Mouse (Mus musculus): ENCODE measurements around the gene 2310009B15Rik. TPM values are rescaled to one million over a fixed set of nuclear protein-coding genes. Genes with fewer than 3 reads are reported as not detected.

2310009B15Rik gene
- polyA plus RNA-seq, 1 experiment = 8.6 TPM

- no peak overlapping the region for H3K27ac ChIP-seq (ENCODE audit: insufficient read depth, low read length)
- H3K27me3 ChIP-seq (ENCODE audit: control insufficient read depth, insufficient read depth, low read length, poor library complexity, severe bottlenecking) = 0 out of 2 replicates have a peak, but pooled peaks cover 1% of the 10 kb centered on the region
- H3K4me3 ChIP-seq (ENCODE audit: low read depth, low read length) = no peak overlapping the region
- no peaks in the 10 kb centered on the region for H3K4me1 ChIP-seq (ENCODE audit: control insufficient read depth, insufficient read depth, low read length)
- TF ChIP-seq POLR2A (IDR thresholded peaks at IDR 0.05; ENCODE audit: insufficient read depth, low read length) = no peak
- TF ChIP-seq CTCF (IDR thresholded peaks at IDR 0.05; ENCODE audit: low read depth, low read length) = no peak
- TF ChIP-seq EP300 (IDR thresholded peaks at IDR 0.05; ENCODE audit: insufficient read depth, low read depth, low read length) = no peak
- H3K9ac ChIP-seq (ENCODE audit: low read depth, poor library complexity, severe bottlenecking) = no peak overlapping the region
- no peaks in the 10 kb centered on the region for H3K36me3 ChIP-seq (ENCODE audit: control insufficient read depth, insufficient read depth, low read length, poor library complexity, severe bottlenecking)
- 0 out of 2 replicates have a peak, but pooled peaks cover 2% of the 10 kb centered on the region for H3K9me3 ChIP-seq (replicated peaks; ENCODE audit: control insufficient read depth, insufficient read depth, low read length, poor library complexity, severe bottlenecking)
These were observed 39.4 kb upstream of the 2310009B15Rik start for GRCm38 (mm10) chr1:138896088-138896487.

GRCm38 (mm10) chr1:138877470-138878254 lies 21.0 kb upstream of the 2310009B15Rik start:
- Histone ChIP-seq H3K9ac (ENCODE audit: low read depth, poor library complexity, severe bottlenecking) (no peak overlapping the region), H3K27me3 (ENCODE audit: control insufficient read depth, insufficient read depth, low read length, poor library complexity, severe bottlenecking) (no peaks in the 10 kb centered on the region), H3K36me3 (ENCODE audit: control insufficient read depth, insufficient read depth, low read length, poor library complexity, severe bottlenecking) (no peaks in the 10 kb centered on the region), H3K9me3 (replicated peaks; ENCODE audit: control insufficient read depth, insufficient read depth, low read length, poor library complexity, severe bottlenecking) (peaks cover 8% of the 10 kb centered on the region; the same call in 1 of the 2 replicates), H3K4me3 (ENCODE audit: low read depth, low read length) (no peak overlapping the region), H3K27ac (ENCODE audit: insufficient read depth, low read length) (no peak overlapping the region), H3K4me1 (ENCODE audit: control insufficient read depth, insufficient read depth, low read length) (no peaks in the 10 kb centered on the region)
- TF ChIP-seq EP300 (IDR thresholded peaks at IDR 0.05; ENCODE audit: insufficient read depth, low read depth, low read length) (no peak), POLR2A (IDR thresholded peaks at IDR 0.05; ENCODE audit: insufficient read depth, low read length) (no peak), CTCF (IDR thresholded peaks at IDR 0.05; ENCODE audit: low read depth, low read length) (no peak)

GRCm38 (mm10) chr1:138876371-138877045 lies 19.9 kb upstream of the 2310009B15Rik start:
- TF ChIP-seq POLR2A (IDR thresholded peaks at IDR 0.05; ENCODE audit: insufficient read depth, low read length) (no peak), EP300 (IDR thresholded peaks at IDR 0.05; ENCODE audit: insufficient read depth, low read depth, low read length) (no peak), CTCF (IDR thresholded peaks at IDR 0.05; ENCODE audit: low read depth, low read length) (no peak)
- Histone ChIP-seq H3K9me3 (replicated peaks; ENCODE audit: control insufficient read depth, insufficient read depth, low read length, poor library complexity, severe bottlenecking) (peaks cover 8% of the 10 kb centered on the region; the same call in 1 of the 2 replicates), H3K27ac (ENCODE audit: insufficient read depth, low read length) (no peak overlapping the region), H3K4me1 (ENCODE audit: control insufficient read depth, insufficient read depth, low read length) (no peaks in the 10 kb centered on the region), H3K27me3 (ENCODE audit: control insufficient read depth, insufficient read depth, low read length, poor library complexity, severe bottlenecking) (no peaks in the 10 kb centered on the region), H3K9ac (ENCODE audit: low read depth, poor library complexity, severe bottlenecking) (no peak overlapping the region), H3K36me3 (ENCODE audit: control insufficient read depth, insufficient read depth, low read length, poor library complexity, severe bottlenecking) (no peaks in the 10 kb centered on the region), H3K4me3 (ENCODE audit: low read depth, low read length) (no peak overlapping the region; the same call in 1 of the 2 replicates)

- Histone ChIP-seq H3K9me3 (replicated peaks; ENCODE audit: control insufficient read depth, insufficient read depth, low read length, poor library complexity, severe bottlenecking) (no peaks in the 10 kb centered on the region), H3K27ac (ENCODE audit: insufficient read depth, low read length) (no peak overlapping the region), H3K4me3 (ENCODE audit: low read depth, low read length) (no peak overlapping the region), H3K27me3 (ENCODE audit: control insufficient read depth, insufficient read depth, low read length, poor library complexity, severe bottlenecking) (peaks cover 20% of the 10 kb centered on the region), H3K36me3 (ENCODE audit: control insufficient read depth, insufficient read depth, low read length, poor library complexity, severe bottlenecking) (no peaks in the 10 kb centered on the region), H3K9ac (ENCODE audit: low read depth, poor library complexity, severe bottlenecking) (no peak overlapping the region), H3K4me1 (ENCODE audit: control insufficient read depth, insufficient read depth, low read length) (no peaks in the 10 kb centered on the region)
- TF ChIP-seq POLR2A (IDR thresholded peaks at IDR 0.05; ENCODE audit: insufficient read depth, low read length) (no peak), CTCF (IDR thresholded peaks at IDR 0.05; ENCODE audit: low read depth, low read length) (no peak), EP300 (IDR thresholded peaks at IDR 0.05; ENCODE audit: insufficient read depth, low read depth, low read length) (no peak)
These were observed 5.8 kb downstream of the 2310009B15Rik start for GRCm38 (mm10) chr1:138850823-138851222.

- no peak overlapping the region for H3K4me3 ChIP-seq (ENCODE audit: low read depth, low read length)
- H3K36me3 ChIP-seq (ENCODE audit: control insufficient read depth, insufficient read depth, low read length, poor library complexity, severe bottlenecking) = no peaks in the 10 kb centered on the region
- H3K27ac ChIP-seq (ENCODE audit: insufficient read depth, low read length) = no peak overlapping the region
- TF ChIP-seq POLR2A (IDR thresholded peaks at IDR 0.05; ENCODE audit: insufficient read depth, low read length) (no peak), EP300 (IDR thresholded peaks at IDR 0.05; ENCODE audit: insufficient read depth, low read depth, low read length) (no peak), CTCF (IDR thresholded peaks at IDR 0.05; ENCODE audit: low read depth, low read length) (no peak)
- H3K9ac ChIP-seq (ENCODE audit: low read depth, poor library complexity, severe bottlenecking) = no peak overlapping the region
- no peaks in the 10 kb centered on the region for H3K9me3 ChIP-seq (replicated peaks; ENCODE audit: control insufficient read depth, insufficient read depth, low read length, poor library complexity, severe bottlenecking)
- H3K4me1 ChIP-seq (ENCODE audit: control insufficient read depth, insufficient read depth, low read length) = no peaks in the 10 kb centered on the region
- peaks cover 20% of the 10 kb centered on the region for H3K27me3 ChIP-seq (ENCODE audit: control insufficient read depth, insufficient read depth, low read length, poor library complexity, severe bottlenecking)
These were observed 6.5 kb downstream of the 2310009B15Rik start for GRCm38 (mm10) chr1:138850161-138850539.

Measured in ES-Bruce4 (cell line).